Mouse (Mus musculus) frontal cortex, postnatal 25 days (tissue): Measurements from ENCODE around the gene Garem2.

Experiments
- DNase-seq, 2 experiments: peaks; one replicate each; pipeline ENCODE4 v3.0.0; 2022; ENCODE audit warnings: low spot score in 2 of 2

The Garem2 gene

DNA sequence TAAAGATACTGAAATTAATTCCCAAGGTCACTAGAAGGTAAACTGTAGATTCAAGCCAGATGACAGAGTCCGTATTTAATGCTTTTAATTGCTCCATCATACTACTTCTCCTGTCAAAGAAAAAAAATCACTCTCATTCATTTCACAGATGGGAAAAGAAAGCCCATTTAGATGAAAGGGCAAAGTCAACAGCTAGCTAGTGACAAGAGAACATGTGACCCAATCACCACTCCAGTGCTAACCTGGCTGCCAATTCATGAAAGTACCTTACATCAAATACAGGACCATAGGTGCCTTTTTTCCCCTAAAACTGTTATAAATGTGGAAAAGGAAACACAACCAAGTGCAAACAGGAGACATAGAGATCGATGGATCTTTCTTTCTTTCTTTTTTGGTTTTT lies 48.3 kb downstream of the Garem2 start:
- DNase-seq: no peak

- DNase-seq: no peak
Measured at GRCm38 (mm10) chr5:30154013-30154412, 49.1 kb downstream of the Garem2 start.

DNA sequence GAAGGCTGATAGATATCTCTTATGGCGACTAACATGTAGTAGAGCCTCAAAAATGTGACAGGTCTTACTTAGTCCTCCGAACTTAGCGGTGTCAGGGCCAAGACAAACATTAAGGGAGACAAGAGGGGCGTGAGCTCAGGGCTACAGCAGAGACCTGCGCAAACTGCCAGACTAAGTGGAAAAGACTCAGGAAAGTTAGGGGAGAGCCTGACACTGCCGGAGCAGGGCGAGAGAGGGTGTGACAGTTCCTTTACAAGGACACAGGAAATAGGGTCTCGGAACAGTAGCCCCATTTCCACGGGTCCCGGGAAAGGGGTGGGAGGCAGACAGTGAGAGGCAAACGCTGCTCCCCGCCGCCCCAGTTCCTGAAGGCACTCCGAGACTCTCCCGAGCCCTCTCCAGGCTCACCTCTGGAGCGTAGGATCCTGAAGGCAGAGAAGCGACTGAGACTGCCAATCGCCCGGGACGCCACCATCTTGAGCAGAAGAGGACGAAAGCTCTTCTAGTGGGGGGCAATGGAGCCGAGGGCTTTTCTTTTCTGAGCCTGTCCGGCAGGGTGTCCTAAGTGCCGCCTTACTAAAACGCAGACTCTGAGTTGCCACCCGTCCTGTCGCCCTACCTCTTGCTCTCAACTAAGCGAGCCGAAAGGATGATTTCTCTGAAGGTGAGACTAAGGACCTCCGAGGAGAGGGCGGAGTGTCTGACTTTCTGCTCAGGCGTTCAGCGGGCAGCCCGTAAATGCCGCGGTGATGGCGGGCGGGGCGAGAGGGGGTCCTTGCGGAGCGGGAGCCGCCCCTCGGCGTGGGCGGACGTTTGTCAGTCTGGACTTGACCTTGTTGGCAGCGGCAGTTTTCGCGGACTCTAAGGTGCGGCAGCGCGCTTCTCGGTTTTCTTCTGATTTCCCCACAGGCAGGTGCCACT lies 49.8 kb downstream of the Garem2 start, which contains the start of the genes Hadha and Hadhb:
TSS of gene Hadha (minus strand) at position 689 of the 921 bp plus-strand sequence.
TSS of gene Hadhb (plus strand) at position 775 of the 921 bp plus-strand sequence.
- DNase-seq: peak; percentile 92 to 97

DNA sequence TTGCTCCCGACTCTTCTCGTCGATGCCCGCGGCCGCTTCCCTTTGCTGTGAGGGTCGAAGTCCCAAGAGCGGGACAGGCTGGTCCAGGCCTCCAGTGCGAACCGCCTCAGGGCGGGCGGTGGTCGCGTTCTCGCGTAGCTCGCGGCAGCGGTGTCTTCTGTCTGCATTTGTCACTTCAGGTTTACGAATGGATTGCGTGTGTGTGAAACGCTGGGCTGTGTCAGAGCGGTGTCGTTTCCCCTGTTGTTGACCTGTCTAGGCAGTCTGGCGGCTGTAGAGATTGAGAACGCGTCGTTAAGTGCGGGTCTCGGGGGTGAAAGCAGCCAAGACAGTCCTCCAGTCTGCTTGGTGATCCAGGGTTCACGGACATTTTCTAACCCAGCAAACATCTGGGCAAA lies 50.4 kb downstream of the Garem2 start:
- no peak for DNase-seq

DNA sequence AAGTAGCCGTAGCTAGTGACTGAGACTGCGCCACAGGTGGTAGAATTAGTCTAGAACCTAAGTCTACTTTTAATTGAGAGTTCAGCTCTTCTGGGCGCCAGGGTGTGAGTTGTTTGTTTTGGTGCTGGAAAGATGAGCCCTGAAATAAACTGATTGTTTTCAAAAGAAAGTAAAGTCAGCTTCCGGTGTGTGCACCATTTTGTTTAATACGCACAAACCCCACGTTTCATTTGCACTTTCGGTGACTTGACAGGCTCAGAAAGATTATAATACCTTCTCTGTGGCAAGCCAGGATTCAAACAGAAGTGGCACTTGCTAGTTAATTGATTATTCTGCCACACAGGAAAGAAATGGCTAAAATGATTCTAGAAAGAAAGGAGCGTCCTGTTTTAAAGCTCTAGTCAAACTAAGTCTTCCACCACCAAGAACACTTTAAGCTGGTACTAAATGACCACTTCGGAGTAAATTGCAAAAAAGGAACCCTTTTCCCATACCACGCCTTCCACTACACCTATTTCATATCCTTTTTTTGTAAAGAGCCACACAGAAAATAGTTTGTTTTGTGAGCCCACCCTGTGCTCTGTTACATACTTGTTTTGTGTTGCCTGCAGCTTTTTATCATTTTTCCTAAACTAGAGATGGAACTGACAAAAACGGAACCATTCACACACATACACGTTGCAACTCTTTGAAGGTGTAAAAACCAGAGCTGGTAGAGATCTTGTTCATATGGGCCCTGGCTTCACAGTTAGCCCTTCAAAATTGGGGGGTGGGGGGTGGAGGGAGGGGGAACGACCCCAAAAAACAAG lies 51.1 kb downstream of the Garem2 start:
- DNase-seq: no peak

DNA sequence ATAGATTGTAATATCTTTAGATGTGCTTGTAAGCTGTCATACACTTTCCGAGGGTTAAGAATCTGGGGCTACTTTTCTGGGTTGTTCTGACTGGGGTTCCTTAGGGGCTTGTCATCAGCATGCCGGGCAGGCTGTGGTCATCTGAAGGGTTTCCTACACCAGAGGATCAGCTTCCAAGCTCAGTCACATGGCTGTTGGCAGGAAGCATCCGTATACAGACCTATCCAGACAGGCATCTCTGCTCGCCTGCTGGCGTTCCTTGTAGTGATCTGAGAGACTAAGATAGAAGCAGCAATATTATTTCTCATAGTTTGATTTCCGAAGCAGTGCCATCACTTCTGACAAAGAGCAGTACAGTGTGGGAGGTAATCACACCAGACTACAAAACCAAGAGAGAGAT lies 54.6 kb downstream of the Garem2 start:
- no peak for DNase-seq

GRCm38 (mm10) chr5:30161836-30162235 lies 56.9 kb downstream of the Garem2 start:
- no peak for DNase-seq

DNA sequence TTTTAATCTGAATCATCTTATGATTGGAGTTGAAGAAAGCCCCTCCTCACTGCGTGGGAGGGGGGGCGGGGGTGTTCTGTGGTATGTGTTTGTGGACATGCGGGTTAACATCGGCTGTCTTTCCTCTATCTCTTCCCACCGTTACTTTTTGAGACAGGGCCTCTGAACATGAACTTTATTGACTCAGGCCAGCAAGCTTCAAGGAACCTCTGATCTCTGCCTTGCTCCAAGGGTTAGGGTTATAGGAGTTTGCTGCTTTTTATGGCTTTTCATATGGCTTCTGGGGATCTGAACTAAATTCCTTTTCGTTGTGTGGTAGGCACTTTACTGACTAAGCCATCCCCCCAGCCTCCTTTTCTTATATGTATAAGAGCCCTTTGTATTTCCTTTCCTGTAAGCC lies 57.4 kb downstream of the Garem2 start:
- no peak for DNase-seq

DNA sequence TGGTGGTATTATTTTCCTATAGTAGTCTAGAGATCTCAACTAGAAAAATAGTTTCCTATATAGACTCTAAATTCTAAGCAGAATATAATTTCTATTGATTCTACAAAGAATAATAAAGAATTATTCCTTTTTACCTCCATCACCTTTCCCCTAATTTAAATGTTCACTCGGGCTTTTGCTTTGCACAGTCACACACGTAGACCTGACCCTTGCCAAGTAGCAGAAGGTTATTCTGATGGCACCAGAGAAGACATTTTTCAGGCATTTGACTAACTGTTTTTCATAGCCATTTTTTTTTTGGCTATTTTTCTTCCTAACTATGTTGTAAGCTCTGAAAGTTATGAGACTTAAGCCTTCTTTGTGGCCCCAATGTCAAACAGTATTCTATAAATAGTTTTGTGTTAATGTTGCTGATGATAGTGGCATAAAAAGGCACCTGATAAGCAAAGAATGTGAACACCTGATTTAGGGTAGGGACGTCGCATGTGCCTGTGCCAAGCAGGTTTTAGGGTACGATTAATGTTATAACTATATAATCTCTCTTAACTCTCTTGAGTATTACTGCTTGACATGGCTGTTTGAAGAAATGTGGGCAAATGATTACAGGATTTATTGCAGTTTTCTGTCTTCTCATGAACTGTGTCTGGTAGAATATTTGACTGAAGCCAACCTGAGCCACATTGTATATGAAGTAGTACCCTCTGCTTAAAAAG lies 60.4 kb downstream of the Garem2 start:
- DNase-seq: no peak
